Mouse (Mus musculus): ENCODE data around the gene Efna1.

- TF ChIP-seq CTCF (IDR thresholded peaks at IDR 0.05; ENCODE audit: low read depth, low read length): no peak
- no peak for TF ChIP-seq GATA2 (IDR thresholded peaks at IDR 0.05; ENCODE audit: borderline replicate concordance, low read depth, low read length)
- no peak for TF ChIP-seq TAL1 (conservative IDR thresholded peaks at IDR 0.05; ENCODE audit: low read depth, low read length)
These were observed 41.7 kb upstream of the Efna1 start, which contains the start of gene Efna3 for GRCm38 (mm10) chr3:89322514-89323165.
